Mouse (Mus musculus) spleen, adult 2 months (tissue): ENCODE measurements around the gene Txndc9.

Experiments
- CTCF ChIP-seq: fragments of 200-500 bp; IDR thresholded peaks from 2 replicates; pipeline ENCODE4 v1.5.1; 2011; ENCODE audit warnings: mild to moderate bottlenecking, inconsistent platforms; ENCODE audit not compliant: insufficient read depth, insufficient read length, insufficient replicate concordance; ENCODE audit errors: extremely low read depth
- POLR2A ChIP-seq: fragments of 200-500 bp; IDR thresholded peaks from 2 replicates; pipeline ENCODE4 v1.6.1; 2011; ENCODE audit warnings: low read depth, low read length, inconsistent platforms

DNA sequence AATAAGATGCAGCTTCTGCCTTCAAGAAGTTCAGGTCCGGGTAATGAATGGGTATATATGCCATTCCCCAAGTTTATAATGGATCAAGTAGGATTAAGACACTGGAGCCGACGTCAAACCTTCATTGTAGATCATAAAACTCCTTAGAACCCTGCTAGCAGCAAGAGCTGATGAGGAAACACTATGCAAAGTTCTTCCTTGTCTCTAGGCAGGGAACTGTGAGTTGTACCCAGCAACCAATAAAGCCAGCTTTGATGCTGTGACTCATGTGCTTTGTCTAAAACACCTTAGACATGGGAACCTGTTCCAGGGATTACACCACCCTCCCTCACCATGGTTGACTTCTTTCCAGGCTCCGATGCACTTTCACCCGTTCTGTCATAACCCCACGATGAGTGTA is 28.9 kb downstream of the Txndc9 start:
- TF ChIP-seq POLR2A (no peak), CTCF (no peak)
